Mouse (Mus musculus): ENCODE results near the gene Gm49711.

GRCm38 (mm10) chr16:92176052-92176451 lies 117.9 kb downstream of the Gm49711 start:
- TF ChIP-seq POLR2A (IDR thresholded peaks at IDR 0.05; ENCODE audit: insufficient read length, low read depth) (no peak), USF1 (IDR thresholded peaks at IDR 0.05; ENCODE audit: low read depth) (no peak), MYOD1 (IDR thresholded peaks at IDR 0.05; ENCODE audit: control insufficient read depth in 1 of 3, insufficient read length in 2 of 3, low read depth in 2 of 3) (no peak), MYOG (IDR thresholded peaks at IDR 0.05; ENCODE audit: control insufficient read depth in 1 of 3, insufficient read depth in 1 of 3, insufficient read length in 2 of 3, low read depth in 2 of 3) (no peak), MAX (IDR thresholded peaks at IDR 0.05; ENCODE audit: low read depth) (no peak), POLR2AphosphoS2 (IDR thresholded peaks at IDR 0.05; ENCODE audit: insufficient read length, low read depth) (no peak), TCF3 (IDR thresholded peaks at IDR 0.05; ENCODE audit: insufficient read length, low read depth) (no peak), E2F4 (IDR thresholded peaks at IDR 0.05; ENCODE audit: insufficient read depth) (no peak), REST (IDR thresholded peaks at IDR 0.05; ENCODE audit: insufficient read depth, insufficient read length) (no peak), TCF12 (IDR thresholded peaks at IDR 0.05; ENCODE audit: insufficient read depth, poor library complexity, severe bottlenecking) (no peak)

Measured in myocyte (in vitro differentiated cells).